Mouse (Mus musculus) liver, embryonic 14.5 days (tissue): ENCODE data around the gene Dnajc11. TPM values are rescaled to one million over a fixed set of nuclear protein-coding genes. Genes with fewer than 3 reads are reported as not detected.
A peak's percentile ranks its signal among the peaks of the same experiment; 100 is the strongest.

Experiments
- ATAC-seq: fragments of 200-750 bp; cut with Nextera tagmentation; 2 replicates; pipeline ENCODE4 v1.8.0; 2017; ENCODE audit warnings: moderate number of reproducible peaks, mild to moderate bottlenecking, moderate library complexity; ENCODE audit not compliant: insufficient read depth
- DNase-seq, 3 experiments: peaks; one replicate each; pipeline ENCODE4 v3.0.0-alpha.2; 2012 to 2013; ENCODE audit warnings: low read depth in 3 of 3, low spot score in 3 of 3
- H3K27ac ChIP-seq: fragments of 300-500 bp; sonication (generic); 2 replicates; pipeline ENCODE4 v1.5.1; 2014; ENCODE audit warnings: moderate library complexity, mild to moderate bottlenecking, control low read depth, inconsistent platforms
- H3K27me3 ChIP-seq: fragments of 300-500 bp; sonication (generic); 2 replicates; pipeline ENCODE4 v1.6.1; 2014; ENCODE audit warnings: mild to moderate bottlenecking, low read length, moderate library complexity; ENCODE audit not compliant: control insufficient read depth, insufficient read depth
- H3K36me3 ChIP-seq: fragments of 300-500 bp; sonication (generic); replicated peaks from 2 replicates; pipeline ENCODE4 v1.6.1; 2014; ENCODE audit warnings: low read depth; ENCODE audit not compliant: control insufficient read depth, insufficient read depth
- H3K4me1 ChIP-seq, 2 experiments: fragments of 200-500 bp in 1 of 2; fragments of 300-500 bp in 1 of 2; sonication (generic) in 1 of 2; replicated peaks; 2 replicates each; pipeline ENCODE4 v1.6.1; 2012 to 2014; ENCODE audit warnings: antibody characterized with exemption in 1 of 2, inconsistent platforms in 1 of 2, low read length in 1 of 2; ENCODE audit not compliant: control insufficient read depth in 2 of 2, insufficient read depth in 2 of 2
- H3K4me2 ChIP-seq: fragments of 300-500 bp; sonication (generic); 2 replicates; pipeline ENCODE4 v1.6.1; 2014; ENCODE audit warnings: low read depth, mild to moderate bottlenecking, control low read depth, moderate library complexity
- H3K4me3 ChIP-seq, 2 experiments: fragments of 200-500 bp in 1 of 2; fragments of 300-500 bp in 1 of 2; sonication (generic) in 1 of 2; 2 replicates each; pipeline ENCODE4 v1.5.1; 2012 to 2014; ENCODE audit warnings: low read depth in 2 of 2, low read length in 2 of 2, mild to moderate bottlenecking in 2 of 2, control low read depth in 1 of 2, inconsistent platforms in 1 of 2, moderate library complexity in 1 of 2; ENCODE audit not compliant: insufficient read depth in 1 of 2
- H3K9ac ChIP-seq: fragments of 300-500 bp; sonication (generic); replicated peaks from 2 replicates; pipeline ENCODE4 v1.6.1; 2014; ENCODE audit warnings: mild to moderate bottlenecking, control low read depth, moderate library complexity
- H3K9me3 ChIP-seq: fragments of 300-500 bp; sonication (generic); 2 replicates; pipeline ENCODE4 v1.6.1; 2016; ENCODE audit warnings: low read length, mixed read lengths; ENCODE audit not compliant: control insufficient read depth
- CTCF ChIP-seq: IDR thresholded peaks from 2 replicates; pipeline ENCODE4 v1.5.1; 2016; ENCODE audit warnings: antibody characterized with exemption, low read depth, control low read depth
- EP300 ChIP-seq: IDR thresholded peaks from 2 replicates; pipeline ENCODE4 v1.6.1; 2016; ENCODE audit warnings: antibody characterized with exemption, low read depth
- WGBS: fragments of 180-500 bp; shearing (Covaris S2); extraction: QIAGEN DNeasy Blood & Tissue Kit; methylation state at CpG from one replicate; pipeline ENCODE4 v1.1.7; 2014; ENCODE audit not compliant: insufficient replicate concordance; 5-methylcytosine and 5-hydroxymethylcytosine counted together
- polyA plus RNA-seq, 2 experiments: library from polyadenylated mRNA; depleted of rRNA in 1 of 2; stranded (reverse) in 1 of 2; unstranded in 1 of 2; fragments of >200 nt; fragmentation: Nextera tagmentation in 1 of 2; extraction: Ambion mirVana in 1 of 2; gene quantifications; 2 replicates each; pipeline versions ENCODE4 v1.2.1 to v1.2.3; 2012 to 2014

The Dnajc11 gene
- polyA plus RNA-seq, 2 experiments, result 32.9 TPM

- DNase-seq (no peak), ATAC-seq (peak; percentile 19)
- peak overlapping the region; percentile 67 for H3K4me2 ChIP-seq
- 38% methylated on average over 11 of the region's 11 CpGs for WGBS
- no peaks in the 10 kb centered on the region for H3K27me3 ChIP-seq
- no peaks in the 10 kb centered on the region for H3K9me3 ChIP-seq
- peak overlapping the region; percentile 80 for H3K9ac ChIP-seq
- peaks cover 64% of the 10 kb centered on the region for H3K36me3 ChIP-seq
- H3K4me3 ChIP-seq, result peak overlapping the region; percentile 9 to 28; a peak in 2 of 4 replicates
- peaks cover 71 to 76% of the 10 kb centered on the region in 2 experiments for H3K4me1 ChIP-seq
- no peak for TF ChIP-seq CTCF
- TF ChIP-seq EP300, result no peak
- peak overlapping the region; percentile 99 for H3K27ac ChIP-seq
These were observed 26.5 kb downstream of the Dnajc11 start for GRCm38 (mm10) chr4:151959849-151960512.

- Histone ChIP-seq H3K4me3 (peak overlapping the region; percentile 25 to 28; a peak in 3 of 4 replicates), H3K27ac (peak overlapping the region; percentile 99), H3K4me2 (peak overlapping the region; percentile 67), H3K36me3 (peaks cover 64% of the 10 kb centered on the region), H3K27me3 (no peaks in the 10 kb centered on the region), H3K9ac (peak overlapping the region; percentile 80), H3K4me1 (peaks cover 71 to 76% of the 10 kb centered on the region in 2 experiments), H3K9me3 (no peaks in the 10 kb centered on the region)
- WGBS, result 10% methylated on average over 3 of the region's 3 CpGs
- TF ChIP-seq EP300 (peak; percentile 93), CTCF (peak; percentile 21)
- ATAC-seq (peak; percentile 91), DNase-seq (peak; percentile 91 to 93 (median 91))
These were observed 27.0 kb downstream of the Dnajc11 start for GRCm38 (mm10) chr4:151960513-151960854.

DNA sequence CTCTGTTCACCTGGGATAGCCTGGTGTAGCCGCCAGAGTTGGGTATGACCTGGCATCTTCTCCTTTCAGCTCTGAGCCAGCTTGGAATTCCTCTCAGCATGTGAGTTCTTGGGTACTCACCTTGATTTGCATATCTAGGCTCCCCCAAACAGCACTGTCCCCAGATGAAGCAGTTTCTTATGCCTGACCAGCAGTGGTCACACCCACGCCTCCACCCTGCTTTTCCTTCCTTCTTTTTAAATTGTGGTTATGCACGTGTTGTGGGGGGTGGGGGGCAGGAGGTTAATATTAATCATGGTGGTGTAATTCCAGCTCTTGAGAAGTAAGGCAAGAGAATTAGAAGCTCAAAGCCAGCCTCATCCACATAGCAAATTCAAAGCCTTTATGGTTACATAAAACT, 29.3 kb downstream of the Dnajc11 start:
- DNase-seq (peak in 2 of 3 experiments; percentile 54 to 61), ATAC-seq (peak; percentile 32)
- Histone ChIP-seq H3K4me3 (no peak overlapping the region), H3K4me2 (peak overlapping the region; percentile 43), H3K27ac (peak overlapping the region; percentile 99), H3K27me3 (no peaks in the 10 kb centered on the region), H3K9ac (peak overlapping the region; percentile 44), H3K36me3 (peaks cover 56% of the 10 kb centered on the region), H3K4me1 (peaks cover 52 to 56% of the 10 kb centered on the region in 2 experiments), H3K9me3 (no peaks in the 10 kb centered on the region)
- 19% methylated on average over 3 of the region's 3 CpGs for WGBS
- TF ChIP-seq CTCF, result no peak
- TF ChIP-seq EP300, result peak; percentile 44

- peaks cover 56% of the 10 kb centered on the region for H3K36me3 ChIP-seq
These were observed 34.9 kb downstream of the Dnajc11 start for GRCm38 (mm10) chr4:151968204-151968921.

More at GRCm38 (mm10) chr4:151968204-151968921, 34.9 kb downstream of the Dnajc11 start:
- H3K4me2 ChIP-seq, result no peak overlapping the region
- H3K9ac ChIP-seq, result no peak overlapping the region
- no peaks in the 10 kb centered on the region for H3K27me3 ChIP-seq
- ATAC-seq, result no peak
- H3K27ac ChIP-seq, result no peak overlapping the region
- WGBS, result 93% methylated on average over 26 of the region's 26 CpGs
- no peak for DNase-seq
- no peaks in the 10 kb centered on the region for H3K9me3 ChIP-seq
- no peak overlapping the region for H3K4me3 ChIP-seq
- peaks cover 3% of the 10 kb centered on the region in 2 experiments for H3K4me1 ChIP-seq
- TF ChIP-seq EP300, result no peak
- no peak for TF ChIP-seq CTCF
